Mouse (Mus musculus) adrenal gland, adult 18-20 months (tissue): ENCODE measurements around the gene Adam1b. TPM values are rescaled to one million over a fixed set of nuclear protein-coding genes. Genes with fewer than 3 reads are reported as not detected.

Source experiments
- DNase-seq, 2 experiments: peaks; one replicate each; pipeline ENCODE4 v3.0.0; 2021 to 2022; ENCODE audit warnings: low spot score in 2 of 2
- total RNA-seq, 2 experiments: library from RNA; stranded (reverse); gene quantifications; 1 replicate in 1 of 2; 2 replicates in 1 of 2; pipeline ENCODE4 v1.2.3; 2021

Adam1b gene
- total RNA-seq, 2 experiments from 2014 or later, result not detected

DNA sequence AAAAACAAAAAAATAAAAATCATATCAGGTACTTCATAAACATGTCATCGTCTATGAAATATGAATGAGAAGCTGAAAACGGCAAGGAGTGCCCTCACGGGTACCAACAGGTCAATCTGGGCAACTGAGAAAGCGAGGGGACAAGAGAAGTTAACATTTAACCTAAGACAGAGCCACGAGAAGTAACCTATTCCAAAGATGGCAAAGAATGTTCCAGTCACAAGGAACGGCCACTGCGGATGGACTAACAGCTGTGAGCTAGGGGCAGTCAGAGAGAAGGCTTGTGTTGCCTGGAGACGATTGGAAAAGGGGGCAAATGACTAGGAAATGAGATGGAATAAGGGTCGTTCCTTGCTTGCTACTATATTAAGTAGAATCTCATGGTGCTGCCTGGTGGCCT lies 52.8 kb downstream of the Adam1b start:
- no peak for DNase-seq

Other genes starting within 250 kb of the Adam1b start
- gene Trafd1, start 117.8 kb downstream of the Adam1b start, total RNA-seq, result 10 to 100 TPM; 41.6 to 49.4 TPM
- 10 to 100 TPM; 38.8 to 40.4 TPM for gene Naa25, start 105.5 kb downstream of the Adam1b start, total RNA-seq
- 1 to 10 TPM; 2.1 to 2.3 TPM for gene Tmem116, start 51.5 kb downstream of the Adam1b start, total RNA-seq
- gene Erp29, start 50.9 kb downstream of the Adam1b start, total RNA-seq, result 100 to 1,000 TPM in 1 of 2 experiments, 10 to 100 TPM in 1; 97.1 to 106 TPM
- 1 to 10 TPM; 5.2 to 5.7 TPM for gene Adam1a, start 42.0 kb upstream of the Adam1b start, total RNA-seq
- under 1 TPM in 1 of 2 experiments, not detected in 1; 0.64 TPM for gene Gm42878, start 42.0 kb upstream of the Adam1b start, total RNA-seq
- gene Mapkapk5, start 42.5 kb upstream of the Adam1b start, total RNA-seq, result 10 to 100 TPM; 73.0 to 75.0 TPM
- 1,000 to 10,000 TPM; 1,017 to 2,323 TPM for gene Aldh2, start 90.4 kb upstream of the Adam1b start, total RNA-seq
- gene Acad12, start 115.5 kb upstream of the Adam1b start, total RNA-seq, result 10 to 100 TPM; 25.2 to 30.3 TPM
- gene Acad10, start 157.1 kb upstream of the Adam1b start, total RNA-seq, result 10 to 100 TPM; 25.2 to 29.4 TPM
- gene Brap, start 157.1 kb upstream of the Adam1b start, total RNA-seq, result 10 to 100 TPM; 53.5 to 58.7 TPM
- 100 to 1,000 TPM; 165 to 216 TPM for gene Atxn2, start 207.9 kb upstream of the Adam1b start, total RNA-seq